Mouse (Mus musculus): ENCODE data around the gene Rara. TPM values are rescaled to one million over a fixed set of nuclear protein-coding genes. Genes with fewer than 3 reads are reported as not detected.

Gene Rara
- polyA plus RNA-seq, 1 experiment from 2014 or later = 44.7 TPM

GRCm38 (mm10) chr11:98954801-98955706 lies 27.4 kb downstream of the Rara start:
- peak overlapping the region; percentile 75 for H3K27ac ChIP-seq
- no peaks in the 10 kb centered on the region for H3K9me3 ChIP-seq
- no peaks in the 10 kb centered on the region for H3K27me3 ChIP-seq
- peak overlapping the region; percentile 35 for H3K4me2 ChIP-seq
- no peak for ATAC-seq (ENCODE audit: insufficient number of reproducible peaks, insufficient read depth, low FRiP score, low TSS enrichment, low read depth)
- 0 out of 2 replicates have a peak overlapping the region, but pooled peaks have one; percentile 46 for H3K9ac ChIP-seq
- H3K4me1 ChIP-seq = peaks cover 74% of the 10 kb centered on the region
- 13% methylated on average over 17 of the region's 17 CpGs for WGBS
- peaks cover 52% of the 10 kb centered on the region for H3K36me3 ChIP-seq
- H3K4me3 ChIP-seq = peak overlapping the region; percentile 1; the same call in 1 of the 2 replicates

- no peak overlapping the region for H3K9ac ChIP-seq
- no peak for ATAC-seq (ENCODE audit: insufficient number of reproducible peaks, insufficient read depth, low FRiP score, low TSS enrichment, low read depth)
- whole genome bisulfite sequencing = 38% methylated on average over 7 of the region's 7 CpGs
- no peaks in the 10 kb centered on the region for H3K9me3 ChIP-seq
- H3K4me2 ChIP-seq = no peak overlapping the region
- peaks cover 45% of the 10 kb centered on the region for H3K36me3 ChIP-seq
- H3K4me1 ChIP-seq = peaks cover 73% of the 10 kb centered on the region
- H3K27ac ChIP-seq = peak overlapping the region; percentile 39; the same call in 1 of the 2 replicates
- H3K4me3 ChIP-seq = no peak overlapping the region
- H3K27me3 ChIP-seq = no peaks in the 10 kb centered on the region
Measured at GRCm38 (mm10) chr11:98955707-98956235, 28.2 kb downstream of the Rara start.

DNA sequence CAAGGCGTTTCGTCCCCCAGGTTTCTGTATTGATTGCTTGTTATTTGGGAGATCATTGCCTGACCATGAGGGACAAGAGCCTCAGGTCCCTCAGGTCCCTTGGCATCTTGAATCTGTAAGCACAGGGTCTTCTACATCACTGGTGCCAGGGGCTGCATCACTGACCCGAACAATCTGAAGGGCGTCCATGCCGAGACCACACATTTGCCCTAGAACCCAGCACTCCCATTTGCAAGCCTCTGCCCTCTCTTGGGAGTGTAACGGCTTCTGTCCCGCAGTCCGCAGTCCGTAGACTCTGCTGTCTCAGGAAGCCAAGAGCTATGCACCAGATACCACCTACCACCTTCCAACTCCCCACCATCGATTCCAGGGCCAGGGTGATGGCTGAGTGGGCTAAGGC lies 28.7 kb downstream of the Rara start:
- no peak overlapping the region for H3K9ac ChIP-seq

DNA sequence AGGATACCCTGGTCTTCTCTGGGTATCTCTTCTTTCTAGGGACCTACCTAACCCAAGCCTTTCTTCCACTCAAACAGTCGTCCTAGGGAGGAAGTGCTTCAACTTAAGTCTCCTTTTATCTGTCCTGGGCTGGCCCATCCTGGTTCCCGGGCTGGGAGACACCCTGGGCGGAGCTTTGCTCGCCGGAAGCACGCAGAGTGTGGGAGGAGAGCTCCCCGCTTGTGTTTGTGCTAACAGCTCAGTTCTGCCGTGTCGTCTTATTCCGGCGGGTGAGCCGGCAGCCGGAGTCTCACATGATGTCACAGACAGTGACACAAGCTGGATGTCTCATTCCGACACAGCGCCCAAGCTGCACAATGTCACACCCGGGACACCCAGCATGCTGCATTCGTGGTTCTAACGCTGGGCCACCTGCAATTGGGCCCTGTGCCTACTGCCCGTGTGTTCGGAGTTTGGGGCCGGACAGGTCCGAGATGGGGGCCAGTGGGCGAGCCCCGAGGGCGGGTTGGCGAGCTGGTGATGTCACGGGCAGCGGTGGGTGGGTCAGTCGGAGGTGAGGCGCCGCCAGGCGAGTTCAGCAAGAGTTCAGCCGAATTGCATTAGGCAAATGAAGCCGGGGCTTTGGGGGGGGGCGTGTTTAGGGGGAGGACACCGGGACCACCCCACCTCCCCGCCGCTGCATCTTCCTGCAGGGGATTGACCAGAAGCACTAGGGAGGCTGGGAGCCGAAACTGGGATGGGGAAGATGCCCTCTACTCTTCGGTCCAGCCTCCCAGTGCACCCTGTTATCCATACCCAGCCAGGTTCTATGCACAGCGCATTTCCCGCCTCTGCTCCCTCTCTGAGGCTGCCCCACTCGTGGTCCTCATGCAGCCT lies 32.1 kb downstream of the Rara start:
- no peaks in the 10 kb centered on the region for H3K9me3 ChIP-seq
- H3K36me3 ChIP-seq = peaks cover 27% of the 10 kb centered on the region
- H3K4me3 ChIP-seq = peak overlapping the region; percentile 58
- peak overlapping the region; percentile 69 for H3K27ac ChIP-seq
- no peaks in the 10 kb centered on the region for H3K27me3 ChIP-seq
- ATAC-seq (ENCODE audit: insufficient number of reproducible peaks, insufficient read depth, low FRiP score, low TSS enrichment, low read depth) = no peak
- H3K4me1 ChIP-seq = peaks cover 76% of the 10 kb centered on the region
- peak overlapping the region; percentile 72 for H3K9ac ChIP-seq
- under 1% methylated on average over 43 of the region's 43 CpGs for WGBS
- peak overlapping the region; percentile 96 for H3K4me2 ChIP-seq

More for the DNA sequence above, 28.7 kb downstream of the Rara start:
- no peak for ATAC-seq (ENCODE audit: insufficient number of reproducible peaks, insufficient read depth, low FRiP score, low TSS enrichment, low read depth)
- Histone ChIP-seq H3K27ac (no peak overlapping the region), H3K36me3 (peaks cover 39% of the 10 kb centered on the region), H3K9me3 (no peaks in the 10 kb centered on the region), H3K4me1 (peaks cover 73% of the 10 kb centered on the region), H3K4me3 (no peak overlapping the region), H3K4me2 (no peak overlapping the region), H3K27me3 (no peaks in the 10 kb centered on the region)
- WGBS = 79% methylated on average over 10 of the region's 10 CpGs

- Histone ChIP-seq H3K36me3 (peaks cover 27% of the 10 kb centered on the region), H3K27ac (peak overlapping the region; percentile 69), H3K4me1 (peaks cover 76% of the 10 kb centered on the region), H3K4me2 (peak overlapping the region; percentile 96), H3K9me3 (no peaks in the 10 kb centered on the region), H3K9ac (peak overlapping the region; percentile 72), H3K4me3 (peak overlapping the region; percentile 58), H3K27me3 (no peaks in the 10 kb centered on the region)
- ATAC-seq (ENCODE audit: insufficient number of reproducible peaks, insufficient read depth, low FRiP score, low TSS enrichment, low read depth) = no peak
- under 1% methylated on average over 51 of the region's 53 CpGs for WGBS
Measured at GRCm38 (mm10) chr11:98960313-98960906, 32.8 kb downstream of the Rara start.

GRCm38 (mm10) chr11:98961051-98961592 lies 33.5 kb downstream of the Rara start:
- H3K36me3 ChIP-seq = peaks cover 25% of the 10 kb centered on the region
- H3K4me2 ChIP-seq = peak overlapping the region; percentile 96
- no peaks in the 10 kb centered on the region for H3K9me3 ChIP-seq
- H3K9ac ChIP-seq = peak overlapping the region; percentile 72
- peaks cover 78% of the 10 kb centered on the region for H3K4me1 ChIP-seq
- peak overlapping the region; percentile 69 for H3K27ac ChIP-seq
- no peaks in the 10 kb centered on the region for H3K27me3 ChIP-seq
- 8% methylated on average over 18 of the region's 18 CpGs for WGBS
- peak overlapping the region; percentile 58 for H3K4me3 ChIP-seq
- no peak for ATAC-seq (ENCODE audit: insufficient number of reproducible peaks, insufficient read depth, low FRiP score, low TSS enrichment, low read depth)

GRCm38 (mm10) chr11:98961766-98962165 lies 34.1 kb downstream of the Rara start:
- Histone ChIP-seq H3K9me3 (no peaks in the 10 kb centered on the region), H3K4me3 (peak overlapping the region; percentile 58), H3K4me1 (peaks cover 84% of the 10 kb centered on the region), H3K4me2 (peak overlapping the region; percentile 96), H3K27ac (peak overlapping the region; percentile 90; the same call in 1 of the 2 replicates), H3K27me3 (no peaks in the 10 kb centered on the region), H3K9ac (peak overlapping the region; percentile 72), H3K36me3 (peaks cover 25% of the 10 kb centered on the region)
- WGBS = 8% methylated on average over 8 of the region's 8 CpGs
- no peak for ATAC-seq (ENCODE audit: insufficient number of reproducible peaks, insufficient read depth, low FRiP score, low TSS enrichment, low read depth)

- H3K36me3 ChIP-seq = peaks cover 23% of the 10 kb centered on the region
- peaks cover 92% of the 10 kb centered on the region for H3K4me1 ChIP-seq
- H3K9me3 ChIP-seq = no peaks in the 10 kb centered on the region
- 16% methylated on average over 12 of the region's 12 CpGs for WGBS
- peak overlapping the region; percentile 96 for H3K4me2 ChIP-seq
- H3K9ac ChIP-seq = peak overlapping the region; percentile 72
- H3K27me3 ChIP-seq = no peaks in the 10 kb centered on the region
- no peak for ATAC-seq (ENCODE audit: insufficient number of reproducible peaks, insufficient read depth, low FRiP score, low TSS enrichment, low read depth)
- H3K27ac ChIP-seq = peak overlapping the region; percentile 90
- H3K4me3 ChIP-seq = peak overlapping the region; percentile 58
Measured at GRCm38 (mm10) chr11:98962421-98963095, 34.9 kb downstream of the Rara start.

DNA sequence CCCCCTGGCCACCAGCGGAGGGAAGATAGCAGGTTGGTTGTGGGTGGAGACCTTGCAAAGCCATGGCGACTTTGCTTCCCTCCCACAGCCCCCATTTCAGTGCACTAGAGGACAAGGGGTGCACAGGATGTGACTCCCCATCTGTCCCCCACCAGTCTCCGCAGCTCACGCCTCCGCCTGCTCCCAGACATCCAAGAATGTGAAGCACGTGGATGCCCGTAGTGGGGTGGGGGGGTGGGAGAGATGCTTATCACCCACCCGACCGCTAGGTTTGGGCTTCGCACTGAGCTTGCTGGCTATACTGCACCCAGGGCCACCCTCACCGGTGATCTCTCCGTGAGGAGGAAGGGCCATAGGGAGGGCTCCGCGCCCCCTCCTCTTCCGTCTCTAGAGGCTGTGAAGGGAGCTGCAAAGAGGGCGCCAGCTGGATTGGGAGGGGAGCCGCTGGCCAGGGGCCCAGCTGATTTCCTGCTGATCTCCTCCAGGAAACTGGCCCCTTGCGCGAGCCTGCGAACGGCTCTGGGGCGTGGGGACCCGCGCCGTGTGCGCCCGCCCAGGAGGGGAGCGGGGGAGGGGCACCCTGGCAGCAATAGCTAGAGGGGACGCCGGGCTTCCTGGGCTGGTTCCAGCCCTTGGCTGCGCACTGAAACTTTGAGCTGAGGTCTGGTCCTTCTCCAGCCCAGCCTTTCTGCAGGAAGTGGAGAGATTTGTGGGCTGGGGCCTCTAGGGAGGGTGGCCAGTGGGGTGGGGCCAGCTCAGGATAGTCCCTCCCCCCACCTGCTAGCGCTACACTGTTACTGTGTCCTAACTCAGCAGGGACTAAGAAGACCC lies 35.8 kb downstream of the Rara start:
- Histone ChIP-seq H3K4me2 (peak overlapping the region; percentile 96), H3K27me3 (no peaks in the 10 kb centered on the region), H3K9ac (peak overlapping the region; percentile 72), H3K4me3 (peak overlapping the region; percentile 58), H3K27ac (peak overlapping the region; percentile 90), H3K4me1 (peaks cover 97% of the 10 kb centered on the region), H3K36me3 (peaks cover 23% of the 10 kb centered on the region), H3K9me3 (no peaks in the 10 kb centered on the region)
- WGBS = under 1% methylated on average over 32 of the region's 32 CpGs
- peak; percentile 76 for ATAC-seq (ENCODE audit: insufficient number of reproducible peaks, insufficient read depth, low FRiP score, low TSS enrichment, low read depth)

- Histone ChIP-seq H3K36me3 (peaks cover 29% of the 10 kb centered on the region), H3K9me3 (no peaks in the 10 kb centered on the region), H3K4me1 (peaks cover 99% of the 10 kb centered on the region), H3K9ac (peak overlapping the region; percentile 72; the same call in 1 of the 2 replicates), H3K4me2 (peak overlapping the region; percentile 96), H3K27ac (peak overlapping the region; percentile 90), H3K27me3 (no peaks in the 10 kb centered on the region), H3K4me3 (peak overlapping the region; percentile 58)
- 18% methylated on average over 6 of the region's 6 CpGs for WGBS
- no peak for ATAC-seq (ENCODE audit: insufficient number of reproducible peaks, insufficient read depth, low FRiP score, low TSS enrichment, low read depth)
Measured at GRCm38 (mm10) chr11:98964201-98964615, 36.6 kb downstream of the Rara start.
